ENCODE assay signal across 13 mouse cellular contexts in genomic region chr17:29096245-29096644, GRCm38 (mm10). TPM values are rescaled to one million over a fixed set of nuclear protein-coding genes. Genes with fewer than 3 reads are reported as not detected.
A peak's percentile ranks its signal among the peaks of the same experiment; 100 is the strongest.
DNase-seq lines count a peak whose midpoint lies in the region; ATAC-seq and TF ChIP-seq lines count a peak whose summit lies in the region.
"Had no signal": no experiment of that assay in that cellular context is flagged by ENCODE, and none has a peak within 500 bp of the region (broad histone marks: within the 10 kb centered on the region; RNA-seq: fewer than 3 reads in every experiment).

No protein-coding gene starts in this region.

- 0 out of 2 replicates have a peak overlapping the region, but pooled peaks have one; percentile 96 for H3K4me2 ChIP-seq in heart, embryonic 15.5 days
- H3K4me2 ChIP-seq in heart, embryonic 12.5 days: no peak overlapping the region
- H3K4me2 ChIP-seq in stomach, embryonic 14.5 days (replicated peaks; ENCODE audit: low read depth, low read length): 0 out of 2 replicates have a peak overlapping the region, but pooled peaks have one; percentile 10

- no peak for DNase-seq in frontal cortex, postnatal 36 days (ENCODE audit: low spot score in 2 of 2)
- DNase-seq: adrenal gland, postnatal 36 days; left cerebral cortex, postnatal 4 days had no signal

- peaks cover 10% of the 10 kb centered on the region for H3K27me3 ChIP-seq in heart, embryonic 15.5 days
- H3K27me3 ChIP-seq in heart, embryonic 12.5 days (replicated peaks): peaks cover 14% of the 10 kb centered on the region
- H3K27me3 ChIP-seq in megakaryocyte, embryonic 14.5 days (replicated peaks): no peaks in the 10 kb centered on the region
- no peaks in the 10 kb centered on the region for H3K27me3 ChIP-seq in stomach, embryonic 14.5 days (ENCODE audit: control insufficient read depth, insufficient read depth, low read length)

- H3K4me3 ChIP-seq in heart, embryonic 15.5 days: no peak overlapping the region
- no peak overlapping the region for H3K4me3 ChIP-seq in heart, embryonic 12.5 days
- peak overlapping the region; percentile 100 for H3K4me3 ChIP-seq in megakaryocyte, embryonic 14.5 days (replicated peaks)
- peak overlapping the region; percentile 96 for H3K4me3 ChIP-seq in bone marrow macrophage, adult 2 months (ENCODE audit: insufficient read depth, low read length)
- H3K4me3 ChIP-seq in stomach, embryonic 14.5 days (ENCODE audit: low read depth, low read length): no peak overlapping the region

- no peak overlapping the region for H3K9ac ChIP-seq in heart, embryonic 15.5 days
- H3K9ac ChIP-seq in heart, embryonic 12.5 days: no peak overlapping the region
- H3K9ac ChIP-seq in stomach, embryonic 14.5 days (replicated peaks; ENCODE audit: low read depth, low read length): no peak overlapping the region
- H3K9ac ChIP-seq: lung, embryonic 15.5 days had no signal

- 87% methylated on average over 6 of the region's 6 CpGs for WGBS in heart, embryonic 15.5 days
- 84% methylated on average over 6 of the region's 6 CpGs for WGBS in heart, embryonic 12.5 days
- WGBS in stomach, embryonic 14.5 days: 84% methylated on average over 6 of the region's 6 CpGs

- no peak for ATAC-seq in heart, embryonic 15.5 days (replicated peaks; ENCODE audit: insufficient number of reproducible peaks, insufficient read depth, low FRiP score, low read depth)
- no peak for ATAC-seq in heart, embryonic 12.5 days (ENCODE audit: insufficient number of reproducible peaks, low FRiP score)
- no peak for ATAC-seq in megakaryocyte, adult 5-6 weeks (ENCODE audit: poor library complexity, severe bottlenecking)
- ATAC-seq in stomach, embryonic 14.5 days (ENCODE audit: insufficient number of reproducible peaks, insufficient read depth, low FRiP score, low read depth): no peak
- ATAC-seq in activated CD4-positive, CD25-positive, alpha-beta regulatory T cell, adult 4 months: no peak

- TF ChIP-seq POLR2A in bone marrow macrophage, adult 2 months (IDR thresholded peaks at IDR 0.05; ENCODE audit: borderline replicate concordance, low read depth, low read length): no peak

- no peaks in the 10 kb centered on the region for H3K9me3 ChIP-seq in heart, embryonic 15.5 days (replicated peaks)
- H3K9me3 ChIP-seq in heart, embryonic 12.5 days (replicated peaks): no peaks in the 10 kb centered on the region
- no peaks in the 10 kb centered on the region for H3K9me3 ChIP-seq in megakaryocyte, embryonic 14.5 days
- H3K9me3 ChIP-seq in stomach, embryonic 14.5 days (ENCODE audit: control insufficient read depth, low read depth, low read length): no peaks in the 10 kb centered on the region
- H3K9me3 ChIP-seq: hindbrain, embryonic 15.5 days; lung, embryonic 15.5 days had no signal

- TF ChIP-seq CTCF in bone marrow macrophage, adult 2 months (IDR thresholded peaks at IDR 0.05; ENCODE audit: low read depth, low read length): no peak

- H3K4me1 ChIP-seq in heart, embryonic 15.5 days (replicated peaks): peaks cover 22% of the 10 kb centered on the region
- peaks cover 22% of the 10 kb centered on the region for H3K4me1 ChIP-seq in heart, embryonic 12.5 days (replicated peaks)
- H3K4me1 ChIP-seq in megakaryocyte, embryonic 14.5 days: peaks cover 65% of the 10 kb centered on the region
- H3K4me1 ChIP-seq in bone marrow macrophage, adult 2 months (ENCODE audit: control insufficient read depth, insufficient read depth, low read length): peaks cover 21% of the 10 kb centered on the region
- peaks cover 11% of the 10 kb centered on the region; the same call in 1 of the 2 replicates for H3K4me1 ChIP-seq in stomach, embryonic 14.5 days (ENCODE audit: control insufficient read depth, insufficient read depth, low read length)

- H3K36me3 ChIP-seq in heart, embryonic 15.5 days: peaks cover 8% of the 10 kb centered on the region
- H3K36me3 ChIP-seq in heart, embryonic 12.5 days: peaks cover 22% of the 10 kb centered on the region
- peaks cover 56% of the 10 kb centered on the region for H3K36me3 ChIP-seq in megakaryocyte, embryonic 14.5 days (replicated peaks; ENCODE audit: low read length)
- H3K36me3 ChIP-seq in stomach, embryonic 14.5 days (ENCODE audit: control insufficient read depth, insufficient read depth, low read length): no peaks in the 10 kb centered on the region
- H3K36me3 ChIP-seq: lung, embryonic 15.5 days had no signal

- H3K27ac ChIP-seq in heart, embryonic 15.5 days: no peak overlapping the region
- no peak overlapping the region for H3K27ac ChIP-seq in heart, embryonic 12.5 days (ENCODE audit: poor library complexity, severe bottlenecking)
- no peak overlapping the region for H3K27ac ChIP-seq in bone marrow macrophage, adult 2 months (ENCODE audit: insufficient read depth, low read depth, low read length)
- H3K27ac ChIP-seq in stomach, embryonic 14.5 days (ENCODE audit: low read length): no peak overlapping the region
- H3K27ac ChIP-seq: lung, embryonic 15.5 days had no signal

RNA-seq across cellular contexts. Expression of gene Cdkn1a, which starts 5.5 kb away (rescaled TPM):
- 53.3 and 64.4 TPM in 2 replicates for polyA plus RNA-seq in heart, embryonic 15.5 days (2015; fragmentation: Nextera tagmentation; extraction: Ambion mirVana)
- 43.2 and 45.3 TPM in 2 replicates for polyA plus RNA-seq in heart, embryonic 12.5 days (2016; fragmentation: Nextera tagmentation; extraction: Ambion mirVana)
- 228 and 253 TPM in 2 replicates for polyA plus RNA-seq in megakaryocyte, embryonic 14.5 days (2012; ENCODE audit: insufficient read depth, low replicate concordance)
- total RNA-seq in megakaryocyte, adult 5-6 weeks (2015): 19.9 and 22.6 TPM in 2 replicates
- 3.7 and 5.8 TPM in 2 replicates for total RNA-seq in megakaryocyte, adult 5-6 weeks (2017)
- 189 and 197 TPM in 2 replicates for polyA plus RNA-seq in bone marrow macrophage, adult 2 months (2012; ENCODE audit: insufficient read depth, insufficient read length, missing spikeins)
- polyA plus RNA-seq in stomach, embryonic 14.5 days (2014; fragmentation: Nextera tagmentation; extraction: Ambion mirVana): 62.0 and 62.6 TPM in 2 replicates
- 10 to 100 TPM in 1 of 2 experiments, 1 to 10 TPM in 1; 7.5 to 12.1 TPM for polyA plus RNA-seq in activated CD4-positive, CD25-positive, alpha-beta regulatory T cell, adult 4 months (2017; shearing (Covaris generic))

RNA-seq across cellular contexts. Expression of gene Rab44, which starts 17.7 kb away (rescaled TPM):
- 0.66 and 3.1 TPM in 2 replicates for polyA plus RNA-seq in heart, embryonic 15.5 days (2015; fragmentation: Nextera tagmentation; extraction: Ambion mirVana)
- polyA plus RNA-seq in heart, embryonic 12.5 days (2016; fragmentation: Nextera tagmentation; extraction: Ambion mirVana): 0.13 TPM in 1 of 2 replicates, not detected in the other
- 3.4 and 22.3 TPM in 2 replicates for polyA plus RNA-seq in megakaryocyte, embryonic 14.5 days (2012; ENCODE audit: insufficient read depth, low replicate concordance)
- 52.2 and 62.4 TPM in 2 replicates for total RNA-seq in megakaryocyte, adult 5-6 weeks (2015)
- total RNA-seq in megakaryocyte, adult 5-6 weeks (2017): 104 and 105 TPM in 2 replicates
- 1.3 and 1.5 TPM in 2 replicates for polyA plus RNA-seq in bone marrow macrophage, adult 2 months (2012; ENCODE audit: insufficient read depth, insufficient read length, missing spikeins)
- 0.39 and 0.97 TPM in 2 replicates for polyA plus RNA-seq in stomach, embryonic 14.5 days (2014; fragmentation: Nextera tagmentation; extraction: Ambion mirVana)
- not detected for polyA plus RNA-seq in activated CD4-positive, CD25-positive, alpha-beta regulatory T cell, adult 4 months (2017; shearing (Covaris generic))
- polyA plus RNA-seq: forebrain, embryonic 14.5 days had no signal

Comparison
In these comparisons a context has a peak if more than half of its experiments do, and no peak if none do; other contexts are left out.
1. H3K4me3 ChIP-seq: peak in megakaryocyte, embryonic 14.5 days (single experiment) and bone marrow macrophage, adult 2 months (single experiment); none in heart, embryonic 15.5 days (single experiment), heart, embryonic 12.5 days (single experiment) and stomach, embryonic 14.5 days (single experiment).